Mouse (Mus musculus) C2C12 (cell line): ENCODE data around the gene Oaz2. TPM values are rescaled to one million over a fixed set of nuclear protein-coding genes. Genes with fewer than 3 reads are reported as not detected.

Source experiments
- H3K27me3 ChIP-seq: one replicate; pipeline ENCODE4 v1.6.1; 2011; ENCODE audit not compliant: control insufficient read depth, insufficient read depth, insufficient read length
- H3K36me3 ChIP-seq: one replicate; pipeline ENCODE4 v1.6.1; 2011; ENCODE audit not compliant: control insufficient read depth, insufficient read depth
- H3K4me3 ChIP-seq: one replicate; pipeline ENCODE4 v1.5.1; 2011; ENCODE audit warnings: mild to moderate bottlenecking, control low read depth; ENCODE audit not compliant: poor library complexity, insufficient read depth, severe bottlenecking
- H3K79me2 ChIP-seq: one replicate; pipeline ENCODE4 v1.6.1; 2011; ENCODE audit not compliant: control insufficient read depth, insufficient read depth
- H3K79me3 ChIP-seq: one replicate; pipeline ENCODE4 v1.6.1; 2011; ENCODE audit warnings: low read depth, control low read depth
- H3ac ChIP-seq: one replicate; pipeline ENCODE3; 2011; ENCODE audit warnings: low read depth; ENCODE audit not compliant: control insufficient read depth, insufficient read length
- CEBPB ChIP-seq: IDR thresholded peaks from one replicate; pipeline ENCODE4 v1.6.1; 2011; ENCODE audit warnings: low read depth, mild to moderate bottlenecking, control low read depth, moderate library complexity
- CTCF ChIP-seq: IDR thresholded peaks from one replicate; pipeline ENCODE4 v1.5.1; 2011; ENCODE audit not compliant: control insufficient read depth, insufficient read depth, insufficient read length
- FOSL1 ChIP-seq: IDR thresholded peaks from one replicate; pipeline ENCODE4 v1.8.0; 2011; ENCODE audit warnings: mild to moderate bottlenecking, low read length; ENCODE audit not compliant: poor library complexity, insufficient read depth, severe bottlenecking
- MAX ChIP-seq: IDR thresholded peaks from one replicate; pipeline ENCODE4 v1.6.1; 2011; ENCODE audit warnings: mild to moderate bottlenecking, control low read depth
- MYOD1 ChIP-seq: IDR thresholded peaks from one replicate; pipeline ENCODE4 v1.6.1; 2011; ENCODE audit warnings: low read depth; ENCODE audit not compliant: control insufficient read depth, insufficient read length
- MYOG ChIP-seq: IDR thresholded peaks from one replicate; pipeline ENCODE4 v1.6.1; 2011; ENCODE audit not compliant: control insufficient read depth, insufficient read length; ENCODE audit errors: extremely low read depth
- USF1 ChIP-seq: IDR thresholded peaks from one replicate; pipeline ENCODE4 v1.6.1; 2011; ENCODE audit warnings: low read depth, mild to moderate bottlenecking, control low read depth, moderate library complexity
- polyA plus RNA-seq: library from polyadenylated mRNA; unstranded; fragments of >200 nt; fragmentation: generic; extraction: Trizol; gene quantifications from one replicate; pipeline ENCODE4 v1.2.1, GENCODE M21; 2012; ENCODE audit warnings: missing spikeins

Gene Oaz2
- polyA plus RNA-seq, 1 experiment = 75.7 TPM

DNA sequence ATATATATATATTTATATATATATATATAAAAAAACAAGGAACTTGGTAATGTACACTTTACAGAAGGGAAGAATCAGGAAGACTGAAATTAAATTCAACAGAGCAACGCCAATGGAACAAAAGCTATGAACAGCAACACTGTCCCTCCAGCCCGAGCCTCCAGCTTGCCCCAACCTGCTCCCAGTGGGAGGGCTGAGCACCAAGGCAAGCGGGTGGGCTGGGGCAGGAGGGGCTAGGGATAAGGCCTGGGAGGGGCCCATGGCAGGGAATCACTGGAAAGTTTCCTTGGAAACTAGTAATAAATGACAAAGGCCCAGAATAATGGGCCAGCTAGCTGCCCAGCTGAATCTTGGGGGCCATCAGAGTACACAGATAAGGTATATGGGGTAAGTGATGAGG is 24.7 kb downstream of the Oaz2 start:
- H3K36me3 ChIP-seq = peaks cover 48% of the 10 kb centered on the region

DNA sequence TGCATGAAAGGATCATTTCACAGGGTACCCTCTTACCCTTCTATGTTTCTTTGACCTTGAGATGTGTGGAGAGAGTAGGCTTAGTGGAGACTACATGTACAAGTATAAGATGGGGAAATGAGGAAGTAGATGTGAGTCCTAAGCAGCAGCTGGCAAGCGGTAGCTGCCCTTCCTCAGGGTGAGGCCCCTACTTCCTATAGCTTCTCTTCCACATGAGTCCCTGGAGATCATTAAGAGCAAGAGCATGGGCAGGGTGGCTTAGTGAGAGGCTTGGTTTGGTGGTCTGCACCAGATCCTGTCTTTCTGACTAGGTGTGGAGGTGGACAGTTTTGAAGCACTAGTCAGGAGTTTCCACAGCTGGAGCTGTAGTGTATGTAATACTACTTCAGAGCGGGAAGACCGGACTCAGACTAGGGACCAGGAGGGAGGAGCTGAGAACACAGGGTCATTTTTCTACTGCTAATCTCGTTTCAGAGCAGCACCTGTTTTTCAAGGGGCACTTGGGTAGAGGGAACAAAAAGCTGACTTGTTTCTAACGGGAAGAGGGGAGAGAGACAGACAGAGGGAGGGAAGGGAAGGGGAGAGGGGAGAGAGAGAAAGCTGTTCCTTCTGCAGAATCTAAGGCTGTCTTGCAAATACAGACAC is 25.3 kb downstream of the Oaz2 start:
- no peaks in the 10 kb centered on the region for H3K27me3 ChIP-seq
- no peaks in the 10 kb centered on the region for H3K79me3 ChIP-seq
- H3K79me2 ChIP-seq = no peaks in the 10 kb centered on the region
- no peak overlapping the region for H3ac ChIP-seq
- peaks cover 44% of the 10 kb centered on the region for H3K36me3 ChIP-seq
- no peak overlapping the region for H3K4me3 ChIP-seq
- TF ChIP-seq CTCF = no peak

More for the DNA sequence above, 24.7 kb downstream of the Oaz2 start:
- H3K79me3 ChIP-seq = no peaks in the 10 kb centered on the region
- H3K27me3 ChIP-seq = no peaks in the 10 kb centered on the region
- TF ChIP-seq FOSL1 (no peak), CEBPB (no peak), USF1 (no peak), MYOD1 (no peak), MAX (no peak), MYOG (no peak), CTCF (no peak)
- no peak overlapping the region for H3K4me3 ChIP-seq
- H3K79me2 ChIP-seq = no peaks in the 10 kb centered on the region
- no peak overlapping the region for H3ac ChIP-seq

DNA sequence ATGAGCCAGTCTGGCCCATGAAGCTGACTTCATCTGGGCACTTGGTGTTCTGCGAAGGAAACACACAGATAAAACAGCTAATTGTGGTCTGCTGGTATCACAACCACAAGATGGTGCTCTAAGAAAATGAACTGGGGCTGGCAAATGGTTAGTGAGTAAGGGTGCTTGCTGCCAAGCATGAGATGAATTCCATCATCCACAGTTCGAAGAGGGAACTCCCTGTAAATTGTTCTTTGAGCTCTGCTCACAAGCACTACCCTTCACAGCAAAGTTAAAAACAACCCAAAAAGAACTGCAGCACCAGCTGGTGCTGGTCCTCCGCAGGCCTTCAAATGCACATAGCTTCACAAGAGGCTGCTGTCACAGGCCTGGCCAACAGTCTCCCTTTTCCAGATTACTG is 27.8 kb downstream of the Oaz2 start:
- H3K79me2 ChIP-seq = no peaks in the 10 kb centered on the region
- no peak overlapping the region for H3ac ChIP-seq
- H3K4me3 ChIP-seq = no peak overlapping the region
- H3K36me3 ChIP-seq = peaks cover 36% of the 10 kb centered on the region
- no peaks in the 10 kb centered on the region for H3K27me3 ChIP-seq
- TF ChIP-seq MAX (no peak), FOSL1 (no peak), CTCF (no peak), USF1 (no peak)
- H3K79me3 ChIP-seq = no peaks in the 10 kb centered on the region

DNA sequence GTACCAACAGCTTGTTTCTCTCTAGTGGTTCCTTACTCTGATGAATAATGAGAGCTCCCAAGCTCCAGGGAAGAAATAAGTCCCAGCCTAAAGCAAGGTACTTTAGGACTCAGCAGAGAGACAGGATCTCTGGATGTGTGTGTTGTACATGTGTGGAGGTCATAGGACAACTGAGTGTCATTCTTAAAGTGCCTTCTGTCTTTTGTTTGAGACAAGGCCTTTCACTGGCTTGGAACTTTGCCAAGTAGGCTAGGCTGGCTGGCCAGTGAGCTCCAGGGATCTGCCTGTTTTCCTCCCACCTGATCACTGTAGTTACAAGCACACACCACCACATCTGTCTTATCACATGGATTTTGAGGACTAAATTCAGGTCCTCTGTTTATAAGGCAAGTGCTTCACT is 28.5 kb downstream of the Oaz2 start:
- Histone ChIP-seq H3K79me2 (no peaks in the 10 kb centered on the region), H3K79me3 (no peaks in the 10 kb centered on the region), H3K36me3 (peaks cover 31% of the 10 kb centered on the region), H3ac (no peak overlapping the region), H3K4me3 (no peak overlapping the region), H3K27me3 (no peaks in the 10 kb centered on the region)
- TF ChIP-seq USF1 = no peak
- TF ChIP-seq CTCF = no peak
- no peak for TF ChIP-seq MAX
- TF ChIP-seq MYOG = no peak

DNA sequence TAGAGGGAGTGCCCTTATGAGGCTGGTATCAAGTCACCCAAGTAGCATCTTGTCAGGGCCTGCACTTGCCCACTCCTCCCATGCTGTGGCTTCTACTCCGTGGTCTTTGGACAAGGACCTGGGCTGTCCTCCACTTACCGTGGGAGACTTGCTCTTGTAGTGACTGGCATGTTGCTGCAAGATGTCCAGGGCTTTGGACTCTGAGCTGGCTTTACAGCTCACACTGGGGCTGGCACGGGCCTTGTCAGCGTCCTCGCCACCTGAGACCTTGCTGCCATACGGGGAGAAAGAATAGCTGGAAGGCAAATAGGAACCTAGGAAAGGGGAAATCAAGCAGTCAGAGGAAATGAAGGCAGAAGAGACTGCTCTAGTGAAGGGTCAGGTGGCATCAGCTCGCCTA is 29.6 kb downstream of the Oaz2 start:
- no peak overlapping the region for H3ac ChIP-seq
- no peak for TF ChIP-seq CEBPB
- no peak for TF ChIP-seq MAX
- no peak for TF ChIP-seq CTCF
- no peak for TF ChIP-seq USF1
- TF ChIP-seq MYOG = no peak
- no peak for TF ChIP-seq FOSL1
- TF ChIP-seq MYOD1 = no peak
- H3K79me2 ChIP-seq = no peaks in the 10 kb centered on the region
- no peaks in the 10 kb centered on the region for H3K79me3 ChIP-seq
- no peaks in the 10 kb centered on the region for H3K27me3 ChIP-seq
- H3K36me3 ChIP-seq = peaks cover 28% of the 10 kb centered on the region
- H3K4me3 ChIP-seq = no peak overlapping the region

DNA sequence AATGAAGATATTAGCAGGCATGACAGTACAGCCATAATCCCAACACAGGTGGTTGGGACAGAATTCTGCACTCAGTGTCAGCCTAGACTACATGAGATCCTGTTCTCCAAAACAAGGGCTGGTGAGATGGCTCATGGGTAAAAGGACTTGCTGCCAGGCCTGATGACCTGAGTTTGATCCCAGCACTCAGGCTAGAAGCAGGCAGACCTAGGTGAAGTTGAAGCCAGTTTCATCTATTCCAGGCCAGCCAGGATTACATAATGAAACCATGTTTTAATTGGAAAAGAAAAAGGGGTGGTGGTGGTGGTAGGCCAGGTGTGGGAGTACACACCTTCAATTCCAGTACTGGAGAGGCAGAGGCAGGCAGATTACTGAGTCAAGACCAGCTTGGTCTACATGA is 30.2 kb downstream of the Oaz2 start:
- Histone ChIP-seq H3K27me3 (no peaks in the 10 kb centered on the region), H3K79me3 (no peaks in the 10 kb centered on the region), H3K4me3 (no peak overlapping the region), H3K36me3 (peaks cover 33% of the 10 kb centered on the region), H3K79me2 (no peaks in the 10 kb centered on the region), H3ac (no peak overlapping the region)
- TF ChIP-seq FOSL1 = no peak
- no peak for TF ChIP-seq MYOD1
- no peak for TF ChIP-seq USF1
- no peak for TF ChIP-seq CTCF
- TF ChIP-seq MYOG = no peak
- no peak for TF ChIP-seq MAX
- TF ChIP-seq CEBPB = no peak
